Mouse (Mus musculus) megakaryocyte progenitor cell, adult 5-6 weeks (primary cell): Measurements from ENCODE around the gene Lmbr1l. TPM values are rescaled to one million over a fixed set of nuclear protein-coding genes. Genes with fewer than 3 reads are reported as not detected.

Experiments
- ATAC-seq: replicated peaks from 2 replicates; pipeline ENCODE4 v1.8.0; 2016; ENCODE audit warnings: mild to moderate bottlenecking, moderate TSS enrichment, inconsistent platforms; ENCODE audit not compliant: poor library complexity
- total RNA-seq, 2 experiments: library from RNA; stranded (forward) in 1 of 2; stranded (reverse) in 1 of 2; fragments of 157-497, 149-512 nt in 1 of 2; fragments of 200-1000 nt in 1 of 2; gene quantifications; 2 replicates each; pipeline versions ENCODE4 v1.2.3 to v1.2.4; 2015 to 2017

The Lmbr1l gene
- total RNA-seq, 2 experiments from 2014 or later, result 3.8 to 5.2 TPM

DNA sequence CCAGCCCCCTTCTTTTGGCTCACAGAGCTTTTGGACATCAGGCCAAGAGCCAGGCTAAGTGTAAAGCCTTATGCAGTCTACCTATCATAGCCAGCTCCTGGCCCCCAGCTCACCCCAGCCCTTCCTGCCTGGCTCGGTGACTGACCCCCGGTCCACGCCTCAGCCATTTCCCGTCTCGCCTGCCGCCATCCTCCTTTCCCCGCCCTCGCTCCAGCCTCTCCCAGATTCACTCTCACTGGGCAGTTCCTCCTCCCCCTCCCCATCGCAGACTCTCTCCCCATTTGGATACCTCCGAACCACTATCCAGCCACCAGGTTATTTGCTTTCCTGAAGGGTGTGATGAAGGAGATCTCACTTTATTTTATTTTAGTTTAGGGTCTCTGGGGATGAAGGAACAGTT lies 20.5 kb downstream of the Lmbr1l start:
- no peak for ATAC-seq

DNA sequence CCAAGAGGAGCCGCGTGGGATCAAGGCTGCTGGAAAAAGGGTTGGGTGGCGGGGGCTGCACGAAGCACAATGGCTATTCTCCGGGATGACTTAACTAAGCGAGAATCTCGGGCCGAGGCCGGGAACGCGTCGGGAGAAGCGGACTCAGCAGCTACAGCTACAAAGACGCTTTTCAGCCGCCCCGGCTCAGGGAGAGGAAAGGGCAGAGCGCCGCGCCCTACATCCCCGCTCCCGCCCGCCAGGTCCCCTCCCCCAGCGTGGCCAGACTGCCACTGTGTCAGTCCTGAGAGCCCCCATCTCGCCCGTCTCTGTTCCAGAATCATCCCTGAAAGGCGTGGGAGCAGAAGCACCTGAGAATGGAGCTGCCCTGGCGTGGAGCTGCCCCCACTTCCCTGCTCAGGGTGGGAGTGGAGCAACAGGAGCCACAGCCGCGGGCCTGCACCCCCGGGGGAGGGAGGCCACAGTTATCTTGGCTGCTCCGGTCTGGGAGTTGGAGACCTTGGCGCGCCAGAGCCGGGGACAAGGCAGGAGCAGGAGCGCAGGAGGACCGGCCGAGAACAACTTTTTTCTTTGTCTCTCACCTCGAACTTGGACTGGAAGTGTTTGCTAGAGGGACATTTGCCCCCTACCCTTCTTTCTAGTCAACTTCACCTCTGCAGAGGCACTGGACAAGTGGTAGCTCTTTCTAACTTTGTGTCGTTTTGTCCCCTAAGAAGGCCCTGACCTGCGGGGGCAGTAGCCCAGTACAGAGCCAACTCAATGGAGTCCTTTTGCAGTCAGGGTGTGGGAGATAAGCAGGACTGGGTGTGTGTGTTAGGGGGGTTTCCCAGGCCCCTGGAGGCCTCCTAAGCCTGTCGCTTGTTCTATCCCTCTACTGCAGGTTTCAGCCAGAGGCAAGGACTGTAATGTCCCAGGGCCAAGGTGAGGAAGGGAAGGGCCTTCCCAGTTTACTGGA lies 22.1 kb downstream of the Lmbr1l start:
- ATAC-seq, result no peak

GRCm38 (mm10) chr15:98894746-98895634 lies 23.0 kb downstream of the Lmbr1l start:
- no peak for ATAC-seq

GRCm38 (mm10) chr15:98893940-98894745 lies 23.9 kb downstream of the Lmbr1l start, which contains the start of gene Rhebl1:
Gene Rhebl1 (minus strand): TSS chr15:98894540.
- ATAC-seq, result no peak

- ATAC-seq, result no peak
Observed at GRCm38 (mm10) chr15:98893036-98893435, 25.0 kb downstream of the Lmbr1l start.

DNA sequence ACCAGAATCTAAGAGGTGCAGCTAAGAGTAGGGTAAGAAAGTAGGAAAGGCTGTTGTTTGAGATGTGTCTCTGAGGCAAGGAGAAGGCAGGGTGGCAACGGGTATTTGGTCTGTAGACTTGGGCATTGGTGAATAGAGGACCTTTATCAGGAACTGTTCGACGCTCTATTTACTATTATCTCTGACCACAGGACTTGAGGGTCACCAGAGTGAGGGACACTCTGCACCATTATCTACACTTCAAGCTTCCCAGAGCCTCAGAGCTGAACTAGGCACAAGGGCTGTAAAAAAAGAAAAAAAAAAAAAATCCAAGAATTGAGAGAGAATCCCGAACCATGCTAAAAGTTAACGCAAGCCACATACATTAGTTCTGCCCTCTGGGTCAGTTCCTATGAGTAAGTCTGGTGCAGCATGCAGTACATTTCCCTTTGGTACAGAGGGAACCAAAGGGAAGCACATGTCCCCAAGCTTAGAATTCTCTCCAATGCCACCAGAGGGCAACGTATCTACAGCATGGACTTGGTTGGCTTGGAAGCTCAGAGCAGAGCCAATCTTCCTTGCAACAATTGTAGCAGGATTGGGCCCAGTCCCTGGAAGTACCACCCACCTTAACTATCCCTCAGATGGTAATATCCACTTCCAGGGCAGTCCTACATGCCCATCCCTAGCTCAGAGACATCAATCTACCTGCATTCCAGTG lies 26.0 kb downstream of the Lmbr1l start:
- ATAC-seq, result peak; percentile 96

DNA sequence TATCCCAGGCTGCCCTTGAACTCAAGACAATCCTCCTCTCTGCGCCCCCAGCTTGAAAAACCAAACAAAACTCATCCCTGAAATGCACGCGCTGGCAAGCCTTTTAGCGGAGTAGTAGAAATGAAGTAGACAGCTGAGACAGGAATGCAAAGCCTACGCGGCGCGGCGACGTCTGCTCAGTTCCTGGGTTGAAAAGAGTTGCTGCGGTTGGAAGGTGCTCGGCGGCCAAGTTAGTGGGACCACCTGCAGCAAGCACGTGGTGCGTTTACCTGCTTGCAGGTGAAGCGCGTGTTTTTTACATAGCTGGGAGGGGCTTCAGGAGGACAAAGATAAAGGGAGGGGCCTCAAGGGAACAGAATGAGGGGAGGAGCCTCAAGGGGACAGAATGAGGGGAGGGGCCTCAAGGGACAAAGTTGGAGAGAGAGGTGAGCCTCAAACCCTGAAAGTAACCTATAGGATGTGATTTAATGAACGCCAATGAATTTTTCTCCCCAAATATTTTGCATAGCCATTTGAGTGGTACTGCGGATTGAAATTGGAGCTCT lies 26.8 kb downstream of the Lmbr1l start:
- ATAC-seq, result no peak

DNA sequence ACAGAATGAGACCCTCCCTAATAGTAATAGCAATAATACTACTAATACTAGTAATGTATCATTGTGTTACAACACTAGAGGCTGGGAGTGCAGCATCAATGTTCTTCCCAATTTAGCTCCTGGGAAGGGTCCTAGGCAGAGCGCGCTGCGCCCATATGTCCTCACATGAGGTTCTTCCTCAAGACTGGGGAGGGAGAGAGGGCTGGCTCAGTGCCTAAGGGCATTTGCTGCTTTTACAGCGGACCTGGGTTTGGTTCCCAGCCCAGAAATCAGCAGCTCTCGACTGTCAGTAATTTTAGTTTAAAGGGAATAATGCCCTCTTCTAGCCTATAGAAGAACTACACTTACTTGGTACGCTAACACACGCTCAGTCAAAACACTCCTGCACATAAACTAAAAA lies 30.5 kb downstream of the Lmbr1l start:
- no peak for ATAC-seq

DNA sequence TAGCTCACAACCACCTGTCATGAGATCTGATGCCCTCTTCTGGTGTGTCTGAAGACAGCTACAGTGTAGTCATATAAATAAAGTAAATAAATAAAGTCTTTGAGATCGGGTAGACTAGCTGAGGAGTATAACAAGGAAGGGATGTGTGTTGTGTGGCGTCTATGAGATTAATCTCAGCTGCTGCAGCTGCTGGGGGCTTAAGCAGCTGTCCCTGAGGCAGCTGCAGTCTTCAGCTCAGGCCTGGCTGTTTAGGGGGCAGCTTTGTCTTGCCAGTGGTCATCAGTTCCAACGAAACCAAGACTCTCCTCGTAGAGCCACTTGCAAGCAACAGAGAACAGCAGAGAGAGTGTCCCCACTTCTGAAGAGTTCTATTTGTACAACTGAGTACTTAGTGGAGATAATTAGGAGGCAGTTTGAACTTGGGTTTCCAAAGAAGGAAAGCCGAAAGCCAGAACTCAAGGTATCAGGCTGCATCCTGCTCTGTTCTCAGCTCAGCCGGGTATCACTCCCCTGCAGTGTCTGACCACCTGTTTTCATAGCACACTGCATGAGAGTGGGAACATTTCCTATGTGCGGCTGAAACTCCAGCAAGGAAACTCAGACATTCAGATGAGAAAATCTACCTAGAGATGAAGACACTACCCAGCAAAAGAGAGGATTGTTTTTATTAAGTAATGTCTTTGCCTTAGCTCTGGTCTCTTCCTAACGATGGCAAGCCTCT lies 31.2 kb downstream of the Lmbr1l start:
- no peak for ATAC-seq

- ATAC-seq, result no peak
Observed at GRCm38 (mm10) chr15:98884106-98884505, 33.9 kb downstream of the Lmbr1l start.

DNA sequence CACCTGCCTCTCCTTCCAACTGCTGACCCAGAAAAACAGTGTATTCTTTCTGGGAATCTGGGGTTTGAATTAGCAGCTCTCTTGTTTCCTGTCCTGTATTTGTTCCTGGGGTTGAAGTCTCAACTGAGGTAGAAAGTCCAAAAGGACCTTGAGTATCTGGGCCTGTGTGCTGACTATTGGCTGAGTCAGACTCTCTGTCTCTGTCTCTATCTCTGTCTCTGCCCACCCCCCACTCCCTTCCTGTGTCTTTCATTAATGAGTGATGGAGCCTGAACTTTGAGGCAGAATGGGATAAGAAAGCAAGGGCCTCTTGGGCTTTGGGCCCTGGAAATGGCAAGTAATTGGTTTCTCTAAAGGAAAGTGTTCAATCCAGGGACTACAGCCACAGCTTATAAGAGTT lies 34.4 kb downstream of the Lmbr1l start:
- no peak for ATAC-seq

- ATAC-seq, result no peak
Observed at GRCm38 (mm10) chr15:98881656-98882008, 36.4 kb downstream of the Lmbr1l start.

DNA sequence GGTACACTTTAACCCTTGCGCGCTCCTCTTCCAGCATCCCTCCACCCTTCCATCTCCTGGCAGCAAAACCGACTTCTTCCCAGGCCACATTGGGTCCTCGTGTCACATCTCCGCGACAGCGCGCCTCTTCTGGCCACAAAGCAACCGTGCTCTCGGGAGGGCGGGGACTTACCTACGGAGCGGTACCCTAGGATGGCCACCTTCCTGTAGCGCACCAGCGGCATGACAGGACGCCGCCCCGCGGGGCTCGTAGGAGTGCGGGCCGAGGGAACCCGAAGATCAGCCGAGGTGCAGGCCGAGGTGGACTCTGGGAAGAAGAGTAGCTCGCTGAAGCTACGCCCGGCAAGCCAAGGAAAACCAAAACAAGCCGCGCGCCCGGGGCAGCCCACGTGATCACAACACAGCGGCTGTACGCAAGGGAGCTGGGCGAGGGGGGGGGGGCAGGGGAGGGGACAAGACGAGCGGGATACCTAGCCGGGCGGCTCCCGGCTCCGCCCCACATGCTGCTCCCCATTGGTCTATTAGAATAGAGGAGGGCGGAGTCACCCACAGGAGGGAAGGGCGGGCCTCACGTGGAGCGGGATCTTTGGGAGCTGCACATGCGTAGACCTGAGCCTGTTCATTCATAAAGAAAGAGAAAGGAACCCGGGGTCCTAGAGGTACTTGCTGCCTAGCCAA lies 36.9 kb downstream of the Lmbr1l start:
- peak; percentile 92 for ATAC-seq

DNA sequence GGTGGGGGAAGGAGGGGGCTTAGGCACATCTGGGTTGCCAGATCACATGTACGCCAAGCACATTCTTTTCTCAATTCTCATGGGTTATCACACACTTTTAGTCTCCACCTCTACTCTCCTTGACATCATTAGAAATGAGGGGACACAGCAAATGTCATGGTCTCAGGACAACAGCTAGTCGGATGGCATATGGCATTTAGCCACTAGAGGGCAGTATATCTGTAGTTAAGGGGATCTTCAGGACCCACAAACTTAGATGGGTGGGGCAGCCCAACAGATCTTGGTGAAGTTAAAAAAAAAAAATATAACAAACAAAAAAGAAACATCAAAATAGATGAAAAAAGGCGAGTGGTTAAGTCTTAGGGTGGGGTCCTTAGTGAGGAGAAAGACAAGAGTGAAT lies 40.7 kb downstream of the Lmbr1l start:
- ATAC-seq, result peak; percentile 51

DNA sequence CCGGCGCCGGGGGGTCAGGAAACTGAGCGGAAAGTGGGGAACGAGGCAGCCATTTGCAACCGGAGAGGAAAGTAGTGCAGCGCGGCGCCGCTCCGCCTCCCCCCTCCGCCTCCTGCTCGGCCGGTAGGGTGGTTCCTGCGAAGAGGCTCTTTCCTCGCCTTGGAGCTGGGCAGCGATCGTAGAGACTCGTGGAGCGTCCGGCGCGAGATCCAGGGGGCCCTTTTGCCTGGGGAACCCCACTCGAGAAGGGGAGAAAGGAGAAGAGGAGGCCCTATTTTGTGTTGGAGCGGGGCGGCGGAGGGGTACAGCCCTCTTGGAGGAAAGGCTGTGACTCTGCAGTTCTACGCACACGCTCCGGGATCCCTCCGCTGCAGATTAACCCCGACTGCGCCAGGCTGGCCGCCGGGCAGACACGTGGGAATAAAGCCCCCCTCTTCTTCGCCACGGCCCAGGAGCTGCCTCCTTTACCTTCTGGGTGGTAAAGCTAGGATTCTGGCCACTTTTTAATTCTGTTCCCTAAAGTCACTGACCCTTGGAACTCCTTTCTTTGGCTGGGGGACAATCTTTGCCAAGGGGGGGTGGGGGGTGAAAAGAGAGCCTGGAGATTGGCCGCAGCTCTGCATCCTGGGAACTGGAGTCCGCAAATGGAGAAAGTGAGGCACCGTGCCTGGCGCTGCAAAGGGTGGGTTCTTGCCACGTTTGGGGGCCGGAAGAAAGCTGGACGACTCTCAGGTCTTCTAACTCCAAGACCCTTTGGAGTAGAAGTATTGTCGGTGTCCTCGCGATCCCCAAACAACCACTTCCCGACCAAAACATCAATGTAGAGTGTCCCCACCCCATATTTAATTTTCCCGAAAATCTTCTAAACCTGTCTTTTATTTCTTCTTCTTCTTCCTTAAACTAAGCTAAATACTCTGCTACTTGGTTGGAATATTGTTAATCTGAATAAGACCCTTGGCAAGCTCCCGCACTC lies 45.8 kb downstream of the Lmbr1l start:
- ATAC-seq, result peak; percentile 84

DNA sequence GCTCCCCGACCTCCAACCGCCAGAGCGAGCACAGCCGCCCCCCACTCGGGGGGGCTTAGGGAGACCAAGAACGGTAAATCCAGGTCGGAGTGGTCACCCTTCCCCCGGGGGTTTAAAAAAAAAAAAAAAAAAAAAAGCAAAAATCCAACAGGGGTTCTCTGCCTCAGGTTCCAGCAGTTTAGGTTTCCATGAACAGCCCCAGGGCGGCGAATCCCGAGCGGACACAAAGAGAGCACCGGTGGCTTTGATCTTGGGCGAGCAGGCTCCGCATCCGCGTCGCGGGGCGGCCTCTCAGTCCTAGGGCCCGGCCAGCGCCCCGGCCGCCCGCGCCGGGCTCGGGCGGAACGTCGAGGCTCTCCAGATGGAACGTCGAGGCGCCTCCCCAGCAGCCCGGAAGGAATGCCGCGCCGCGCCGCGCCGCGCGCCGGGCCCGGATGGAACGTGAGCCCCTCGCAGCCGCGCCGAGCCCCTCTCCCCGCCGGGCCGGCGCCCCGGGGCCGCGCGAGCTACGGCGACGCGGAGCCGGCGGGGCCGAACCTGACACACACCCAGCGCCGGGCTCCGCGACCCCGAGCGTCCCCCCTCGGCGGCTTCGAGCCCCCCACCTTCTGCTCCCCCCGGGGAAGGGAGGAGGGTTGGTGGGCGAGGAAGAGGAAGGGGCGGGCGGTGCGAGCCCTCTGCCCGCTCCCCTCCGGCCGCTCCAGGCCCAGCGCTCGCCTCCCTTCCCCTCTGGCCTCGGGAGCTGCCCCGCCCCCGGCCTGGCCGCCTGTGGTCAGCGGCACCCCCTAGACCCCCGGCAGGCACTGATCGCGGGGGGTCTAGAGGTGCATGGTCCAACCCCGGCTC lies 46.7 kb downstream of the Lmbr1l start, which contains the start of gene Kmt2d:
Gene Kmt2d (minus strand): TSS at position 135 of the 846 bp plus-strand sequence.
- ATAC-seq, result no peak
